In the genomic region with DNA sequence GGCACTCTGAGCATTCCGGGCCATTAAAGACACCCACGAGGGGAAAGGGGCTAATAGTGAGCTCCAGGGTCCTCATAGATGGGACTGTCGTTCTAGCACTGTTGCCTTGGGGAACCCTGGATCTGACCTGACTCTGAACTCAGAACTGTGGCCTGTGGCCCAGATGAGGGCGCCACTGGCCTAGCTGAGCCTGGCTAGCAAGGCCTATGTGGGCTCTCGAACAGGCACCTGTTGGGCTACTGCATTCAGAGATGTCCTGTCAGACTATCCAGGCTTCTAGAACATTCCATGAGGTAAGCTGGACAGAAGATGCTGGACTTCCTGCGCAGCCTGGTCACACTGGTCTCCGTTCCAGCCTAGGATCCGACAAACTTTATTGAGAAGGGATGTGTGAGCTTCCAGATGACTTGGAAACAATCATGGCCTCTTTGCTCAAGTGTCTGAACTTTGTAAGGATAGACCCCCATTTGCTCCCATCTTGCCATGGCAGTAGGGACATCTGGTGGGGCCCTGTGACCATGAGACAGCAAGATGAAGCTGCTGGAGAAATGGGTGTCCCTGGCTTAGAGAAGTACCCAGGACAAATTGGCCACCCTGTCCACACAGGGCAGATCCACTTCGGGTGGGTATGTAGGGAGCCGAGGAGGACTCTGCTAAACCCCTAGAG, we compare ENCODE assay signal across 8 mouse cellular contexts. TPM values are rescaled to one million over a fixed set of nuclear protein-coding genes. Genes with fewer than 3 reads are reported as not detected.
DNase-seq lines count a peak whose midpoint lies in the region; ATAC-seq and TF ChIP-seq lines count a peak whose summit lies in the region.

No protein-coding gene starts in this region.

- no peaks in the 10 kb centered on the region for H3K27me3 ChIP-seq in forebrain, embryonic 14.5 days (replicated peaks; ENCODE audit: control insufficient read depth, insufficient read depth, low read length)
- H3K27me3 ChIP-seq in hindbrain, postnatal 0 days (ENCODE audit: insufficient read depth, low read length), result no peaks in the 10 kb centered on the region
- H3K27me3 ChIP-seq in liver, embryonic 11.5 days (replicated peaks; ENCODE audit: control insufficient read depth, insufficient read depth, low read length), result no peaks in the 10 kb centered on the region
- H3K27me3 ChIP-seq in midbrain, postnatal 0 days (ENCODE audit: insufficient read depth, low read length), result no peaks in the 10 kb centered on the region
- no peaks in the 10 kb centered on the region for H3K27me3 ChIP-seq in testis, adult 2 months (ENCODE audit: control insufficient read depth, insufficient read depth, low read length)

- 69% methylated on average over 10 of the region's 10 CpGs for WGBS in forebrain, embryonic 14.5 days
- WGBS in hindbrain, postnatal 0 days, result 61% methylated on average over 10 of the region's 10 CpGs
- WGBS in liver, embryonic 11.5 days, result 62% methylated on average over 10 of the region's 10 CpGs
- 63% methylated on average over 10 of the region's 10 CpGs for WGBS in midbrain, postnatal 0 days

- 0 out of 2 replicates have a peak overlapping the region, but pooled peaks have one; percentile 81 for H3K9ac ChIP-seq in forebrain, embryonic 14.5 days (ENCODE audit: low read length)
- H3K9ac ChIP-seq in hindbrain, postnatal 0 days (replicated peaks; ENCODE audit: low read length), result no peak overlapping the region
- H3K9ac ChIP-seq in liver, embryonic 11.5 days (ENCODE audit: low read depth, low read length), result peak overlapping the region; percentile 82
- peak overlapping the region; percentile 77 for H3K9ac ChIP-seq in midbrain, postnatal 0 days (replicated peaks; ENCODE audit: low read length, poor library complexity, severe bottlenecking)

- H3K27ac ChIP-seq in gastrocnemius, adult 2 months, result peak overlapping the region; percentile 85
- peak overlapping the region; percentile 86 for H3K27ac ChIP-seq in forebrain, embryonic 14.5 days (ENCODE audit: low read depth, low read length)
- peak overlapping the region; percentile 88 for H3K27ac ChIP-seq in hindbrain, postnatal 0 days
- H3K27ac ChIP-seq in liver, embryonic 11.5 days (ENCODE audit: low read depth, low read length), result peak overlapping the region; percentile 73
- H3K27ac ChIP-seq in midbrain, postnatal 0 days (ENCODE audit: low read depth, low read length), result peak overlapping the region; percentile 84
- H3K27ac ChIP-seq in testis, adult 2 months (ENCODE audit: control insufficient read depth, insufficient read depth, low read depth, low read length), result no peak overlapping the region

- ATAC-seq in forebrain, embryonic 14.5 days, result no peak
- ATAC-seq in hindbrain, postnatal 0 days, result no peak
- peak; percentile 60; the same call in 1 of the 2 replicates for ATAC-seq in liver, embryonic 11.5 days (replicated peaks; ENCODE audit: low FRiP score)
- no peak for ATAC-seq in midbrain, postnatal 0 days (ENCODE audit: low FRiP score)

- no peak for TF ChIP-seq POLR2A in testis, adult 2 months (IDR thresholded peaks at IDR 0.05; ENCODE audit: control insufficient read depth, low read depth, low read length)

- peak; percentile 59 for DNase-seq in gastrocnemius, adult 2 months
- DNase-seq in gastrocnemius, adult 8-10 months (ENCODE audit: low spot score in 2 of 2), result no peak
- DNase-seq in c-Kit-positive CD71-positive TER-119-positive erythroid progenitor cells, embryonic 14.5 days (ENCODE audit: low spot score), result peak; percentile 57
- DNase-seq in forebrain, embryonic 14.5 days (ENCODE audit: low spot score), result peak; percentile 46
- peak; percentile 65 for DNase-seq in hindbrain, postnatal 0 days (ENCODE audit: low spot score)
- no peak for DNase-seq in liver, embryonic 11.5 days (ENCODE audit: low spot score)
- peak; percentile 59 for DNase-seq in midbrain, postnatal 0 days (ENCODE audit: low spot score)

- peak overlapping the region; percentile 91 for H3K4me3 ChIP-seq in gastrocnemius, adult 2 months
- H3K4me3 ChIP-seq in forebrain, embryonic 14.5 days (ENCODE audit: low read depth, low read length), result no peak overlapping the region
- H3K4me3 ChIP-seq in hindbrain, postnatal 0 days (ENCODE audit: low read length), result peak overlapping the region; percentile 83
- peak overlapping the region; percentile 87 for H3K4me3 ChIP-seq in liver, embryonic 11.5 days (ENCODE audit: low read depth, low read length)
- H3K4me3 ChIP-seq in midbrain, postnatal 0 days (ENCODE audit: low read depth, low read length), result peak overlapping the region; percentile 84; the same call in 1 of the 2 replicates
- peak overlapping the region; percentile 76; the same call in 1 of the 2 replicates for H3K4me3 ChIP-seq in testis, adult 2 months (ENCODE audit: control insufficient read depth, low read depth, low read length)

- peak; percentile 38 for TF ChIP-seq CTCF in gastrocnemius, adult 2 months (IDR thresholded peaks at IDR 0.05)
- TF ChIP-seq CTCF in hindbrain, postnatal 0 days (IDR thresholded peaks at IDR 0.05; ENCODE audit: low read depth), result peak; percentile 64
- TF ChIP-seq CTCF in midbrain, postnatal 0 days (IDR thresholded peaks at IDR 0.05), result peak; percentile 62
- no peak for TF ChIP-seq CTCF in testis, adult 2 months (IDR thresholded peaks at IDR 0.05; ENCODE audit: control insufficient read depth, insufficient read depth, insufficient replicate concordance, low read depth, low read length)

- H3K9me3 ChIP-seq in forebrain, embryonic 14.5 days (replicated peaks; ENCODE audit: control insufficient read depth, low read length), result no peaks in the 10 kb centered on the region
- no peaks in the 10 kb centered on the region for H3K9me3 ChIP-seq in hindbrain, postnatal 0 days (ENCODE audit: low read length)
- no peaks in the 10 kb centered on the region for H3K9me3 ChIP-seq in liver, embryonic 11.5 days (ENCODE audit: control insufficient read depth, low read length)
- H3K9me3 ChIP-seq in midbrain, postnatal 0 days (ENCODE audit: low read length), result no peaks in the 10 kb centered on the region

- H3K36me3 ChIP-seq in forebrain, embryonic 14.5 days (ENCODE audit: control insufficient read depth, insufficient read depth, low read length), result no peaks in the 10 kb centered on the region; the same call in 1 of the 2 replicates
- H3K36me3 ChIP-seq in hindbrain, postnatal 0 days (ENCODE audit: insufficient read depth, low read length), result no peaks in the 10 kb centered on the region
- no peaks in the 10 kb centered on the region for H3K36me3 ChIP-seq in liver, embryonic 11.5 days (ENCODE audit: control insufficient read depth, insufficient read depth, low read length)
- H3K36me3 ChIP-seq in midbrain, postnatal 0 days (ENCODE audit: insufficient read depth, low read length), result no peaks in the 10 kb centered on the region
- H3K36me3 ChIP-seq in testis, adult 2 months (ENCODE audit: control insufficient read depth, insufficient read depth, low read length), result no peaks in the 10 kb centered on the region

- intact Hi-C loops in gastrocnemius, adult 2 months (cut with DNase I), result loop anchor here (2.0 kb wide), 1 partner anchor 22 kb away; no protein-coding TSS in a partner anchor

- peak overlapping the region; percentile 82 for H3K4me2 ChIP-seq in forebrain, embryonic 14.5 days (ENCODE audit: low read length)
- peak overlapping the region; percentile 75 for H3K4me2 ChIP-seq in hindbrain, postnatal 0 days (ENCODE audit: low read depth, low read length)
- H3K4me2 ChIP-seq in liver, embryonic 11.5 days, result peak overlapping the region; percentile 87
- peak overlapping the region; percentile 85 for H3K4me2 ChIP-seq in midbrain, postnatal 0 days (ENCODE audit: low read depth, low read length, poor library complexity, severe bottlenecking)

- peaks cover 36% of the 10 kb centered on the region for H3K4me1 ChIP-seq in forebrain, embryonic 14.5 days (ENCODE audit: control insufficient read depth, insufficient read depth, low read length)
- H3K4me1 ChIP-seq in hindbrain, postnatal 0 days (ENCODE audit: insufficient read depth, low read length), result peaks cover 39% of the 10 kb centered on the region
- H3K4me1 ChIP-seq in liver, embryonic 11.5 days (replicated peaks; ENCODE audit: control insufficient read depth, insufficient read depth, low read length), result peaks cover 30% of the 10 kb centered on the region
- peaks cover 23% of the 10 kb centered on the region for H3K4me1 ChIP-seq in midbrain, postnatal 0 days (ENCODE audit: insufficient read depth, low read length)
- H3K4me1 ChIP-seq in testis, adult 2 months (ENCODE audit: control insufficient read depth, insufficient read depth, low read length), result peaks cover 14% of the 10 kb centered on the region

RNA-seq across cellular contexts. Expression of a gene that starts 0.9 kb away (rescaled TPM):
- total RNA-seq in gastrocnemius, adult 2 months (2021), result 10 to 100 TPM in 1 of 2 experiments, 1 to 10 TPM in 1; 9.5 to 14.5 TPM
- total RNA-seq in gastrocnemius, adult 8-10 months (2022), result 10 to 100 TPM in 3 of 4 experiments, 1 to 10 TPM in 1; 8.7 to 20.0 (median 12.9) TPM
- 9.8 and 12.1 TPM in 2 replicates for polyA plus RNA-seq in forebrain, embryonic 14.5 days (2014; fragmentation: Nextera tagmentation; extraction: Ambion mirVana)
- total RNA-seq in hindbrain, postnatal 0 days (2014; rRNA removed), result 35.8 and 40.8 TPM in 2 replicates
- 12.9 and 13.7 TPM in 2 replicates for polyA plus RNA-seq in hindbrain, postnatal 0 days (2015; fragmentation: Nextera tagmentation; extraction: Ambion mirVana)
- 7.4 and 9.1 TPM in 2 replicates for polyA plus RNA-seq in liver, embryonic 11.5 days (2014; fragmentation: Nextera tagmentation; extraction: Ambion mirVana)
- total RNA-seq in midbrain, postnatal 0 days (2014; rRNA removed), result 39.1 and 40.2 TPM in 2 replicates
- polyA plus RNA-seq in midbrain, postnatal 0 days (2015; fragmentation: Nextera tagmentation; extraction: Ambion mirVana), result 13.0 and 14.9 TPM in 2 replicates
- 2.1 and 2.4 TPM in 2 replicates for polyA plus RNA-seq in testis, adult 2 months (2012; rRNA removed)

RNA-seq across cellular contexts. Expression of a gene that starts 19.0 kb away (rescaled TPM):
- under 1 TPM in 1 of 2 experiments, not detected in 1; 0.28 TPM for total RNA-seq in gastrocnemius, adult 2 months (2021)
- not detected for total RNA-seq in gastrocnemius, adult 8-10 months (2022)
- not detected in 2 replicates for polyA plus RNA-seq in forebrain, embryonic 14.5 days (2014; fragmentation: Nextera tagmentation; extraction: Ambion mirVana)
- total RNA-seq in hindbrain, postnatal 0 days (2014; rRNA removed), result not detected in 2 replicates
- polyA plus RNA-seq in hindbrain, postnatal 0 days (2015; fragmentation: Nextera tagmentation; extraction: Ambion mirVana), result not detected in 2 replicates
- polyA plus RNA-seq in liver, embryonic 11.5 days (2014; fragmentation: Nextera tagmentation; extraction: Ambion mirVana), result not detected in 2 replicates
- not detected in 2 replicates for total RNA-seq in midbrain, postnatal 0 days (2014; rRNA removed)
- polyA plus RNA-seq in midbrain, postnatal 0 days (2015; fragmentation: Nextera tagmentation; extraction: Ambion mirVana), result 0.20 TPM in 1 of 2 replicates, not detected in the other
- polyA plus RNA-seq in testis, adult 2 months (2012; rRNA removed), result 5.1 and 5.2 TPM in 2 replicates

Comparison
In these comparisons a context has a peak if more than half of its experiments do, and no peak if none do; other contexts are left out.
1. DNase-seq: peak in gastrocnemius, adult 2 months (single experiment), c-Kit-positive CD71-positive TER-119-positive erythroid progenitor cells, embryonic 14.5 days (single experiment), forebrain, embryonic 14.5 days (single experiment), hindbrain, postnatal 0 days (single experiment) and midbrain, postnatal 0 days (single experiment); none in gastrocnemius, adult 8-10 months (0 of 2) and liver, embryonic 11.5 days (single experiment).
2. Peak in every context shown above with its lines, with median percentiles within 50 percentile points of each other: H3K4me2 ChIP-seq.